Mouse (Mus musculus) adrenal gland, postnatal 36 days (tissue): ENCODE measurements at regions not wholly inside any gene's neighbourhood (a gene's known extent, or its start where the extent isn't known, plus 50 kb on each side); places are given as distances from the start of the nearest gene placed in this dataset.

Experiments used
- DNase-seq, 2 experiments: peaks; one replicate each; pipeline ENCODE4 v3.0.0; 2021; ENCODE audit warnings: mixed read lengths in 1 of 2

DNA sequence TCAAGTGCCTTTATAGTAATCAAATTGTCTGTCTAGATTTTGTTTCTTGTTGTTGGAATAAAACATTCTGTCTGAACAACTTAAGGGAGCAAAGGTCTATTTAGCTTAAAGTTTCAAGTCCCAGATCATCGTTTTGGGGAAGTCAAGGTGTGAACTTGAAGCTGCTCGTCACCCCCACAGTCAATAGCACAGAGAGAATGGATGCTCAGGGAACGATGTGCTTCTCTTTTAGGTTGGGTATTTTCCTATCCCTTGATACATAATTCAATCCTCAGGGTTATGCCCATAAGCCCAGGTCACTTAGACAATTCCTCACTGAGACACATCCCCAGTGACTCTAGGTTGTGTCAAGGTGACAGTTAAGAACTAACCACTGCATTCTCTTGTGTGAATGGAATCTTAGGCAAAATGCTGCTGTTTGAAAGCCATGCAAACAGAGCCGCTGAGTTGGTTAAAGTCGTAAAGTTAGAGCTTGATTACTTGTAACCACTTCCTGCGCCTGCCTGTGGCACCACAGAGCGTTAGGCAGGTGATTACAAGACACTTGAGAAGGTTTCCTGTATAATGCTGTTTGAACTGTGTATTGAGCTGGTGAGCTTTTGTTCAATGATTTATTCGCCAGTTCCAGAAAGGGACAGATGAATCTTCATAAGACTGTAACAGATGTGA lies 170.2 kb downstream of the Btg1 start:
- no peak for DNase-seq

DNA sequence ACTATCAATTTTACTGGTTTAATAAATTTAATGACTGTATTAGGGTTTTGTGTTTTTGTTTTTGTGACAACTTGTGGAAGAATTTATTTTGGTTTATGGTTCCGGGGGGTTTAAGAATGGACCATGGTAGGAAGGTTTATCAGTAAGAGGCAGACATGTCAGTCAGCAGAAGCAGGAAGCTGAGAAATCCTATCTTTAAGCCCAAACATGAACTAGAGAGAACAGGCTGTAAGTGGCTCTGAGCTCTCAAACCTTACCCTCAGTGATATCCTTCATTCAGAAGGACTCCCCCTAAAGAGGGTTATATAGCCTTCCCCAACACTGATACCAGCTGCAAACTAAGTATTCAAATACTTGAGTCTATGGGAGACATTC lies 170.8 kb downstream of the Btg1 start:
- DNase-seq, result no peak

DNA sequence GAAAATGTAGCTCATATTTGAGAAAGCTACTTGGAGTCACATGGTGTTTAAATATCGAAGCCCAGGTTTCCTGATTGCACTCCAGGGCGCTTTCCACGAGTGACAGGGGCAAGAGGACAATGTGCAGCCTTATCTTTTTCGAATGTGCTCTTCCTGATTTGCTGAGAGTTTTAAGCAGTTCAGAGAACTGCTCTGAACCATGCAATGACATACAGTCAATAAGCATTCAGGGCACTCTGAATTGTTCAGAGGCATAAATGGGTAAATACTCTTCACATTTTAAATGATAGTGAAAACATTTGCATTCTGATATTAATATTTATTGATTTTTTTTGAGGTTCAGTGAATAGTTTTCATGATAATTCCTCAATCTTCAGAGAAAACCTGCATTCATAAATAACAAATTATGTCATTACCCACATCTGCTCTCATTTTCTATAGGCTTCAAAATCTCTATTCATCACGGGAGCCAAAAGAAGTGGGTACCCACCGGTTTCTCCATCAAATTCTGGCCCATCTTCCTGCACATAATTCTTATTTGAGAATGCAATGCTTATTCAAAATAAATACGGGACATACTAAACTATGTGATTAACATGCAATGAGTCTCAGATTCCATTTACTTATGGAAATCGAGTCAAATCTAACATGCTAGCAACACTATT lies 171.7 kb downstream of the Btg1 start:
- no peak for DNase-seq

DNA sequence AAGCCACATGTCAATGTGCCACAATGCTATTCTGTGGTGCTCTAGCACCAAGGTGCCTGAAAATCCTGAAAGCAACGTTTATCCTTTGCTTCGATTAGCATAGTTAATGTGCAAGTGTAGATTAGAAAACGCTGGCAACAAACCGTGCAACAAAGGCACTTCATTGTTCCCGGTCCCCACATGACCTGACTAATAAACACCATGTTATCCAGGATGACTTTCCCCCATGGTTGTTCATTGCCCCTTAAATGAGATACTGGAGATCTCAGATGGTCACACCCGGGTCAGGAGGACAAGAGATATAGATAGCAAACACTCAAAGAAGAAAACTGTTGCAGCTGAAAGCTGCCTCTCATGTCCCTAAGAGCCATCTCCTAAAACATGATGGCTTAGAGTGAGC lies 180.3 kb downstream of the Btg1 start:
- no peak for DNase-seq

DNA sequence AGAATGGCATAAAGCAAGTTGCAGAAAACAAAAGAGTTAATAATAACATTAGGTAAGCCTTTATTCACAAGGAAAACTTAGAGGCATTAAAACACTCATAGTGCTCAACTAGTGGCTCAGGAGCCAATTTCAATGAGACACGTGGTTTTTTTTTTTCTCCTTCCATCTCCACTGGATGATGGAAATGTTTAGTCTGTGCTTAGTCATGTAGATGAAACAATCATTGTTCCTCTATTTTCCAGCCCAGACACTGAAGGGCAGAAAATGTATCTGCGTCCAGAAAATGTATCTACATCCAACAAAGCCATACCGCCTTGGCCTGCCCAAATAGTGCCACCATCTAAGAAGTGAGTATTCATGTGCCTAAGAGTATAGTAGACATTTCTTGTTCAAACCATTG lies 184.0 kb downstream of the Btg1 start:
- DNase-seq, result no peak

DNA sequence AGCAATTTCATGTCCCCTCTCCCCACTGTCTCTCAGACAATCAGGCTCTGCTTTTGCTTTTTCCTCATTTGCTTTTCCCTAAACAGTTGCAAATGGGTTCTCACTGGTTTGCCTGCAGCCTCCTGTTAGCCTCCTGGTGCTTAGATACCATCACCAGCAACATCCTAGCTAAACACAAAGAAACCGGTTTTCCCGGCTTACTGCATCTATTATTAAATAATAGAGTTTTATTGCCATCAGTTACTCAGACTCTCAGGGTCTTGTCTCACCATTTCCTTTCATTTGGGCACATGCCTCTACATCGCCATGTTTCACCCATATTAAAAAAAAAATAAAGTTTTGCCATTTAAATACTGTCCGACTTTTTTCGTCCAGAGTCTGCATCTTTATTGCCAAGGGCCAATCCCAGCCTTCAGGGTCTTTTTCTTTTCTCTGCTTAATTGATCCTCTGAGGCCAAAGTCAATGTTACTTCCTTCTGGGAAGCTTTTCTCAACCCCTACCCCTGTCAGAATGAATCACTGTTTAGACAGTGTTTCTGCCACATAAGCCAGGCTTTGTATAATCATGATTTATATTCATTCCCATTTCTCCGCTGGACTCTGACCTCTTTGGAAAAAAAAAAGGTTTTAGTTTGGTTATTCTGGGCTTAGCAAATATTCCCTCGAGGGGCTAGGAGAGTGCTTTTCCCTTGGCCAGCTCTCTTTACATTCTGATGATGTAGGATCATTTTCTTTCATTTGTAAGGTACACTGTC lies 187.4 kb downstream of the Btg1 start:
- DNase-seq, result no peak

DNA sequence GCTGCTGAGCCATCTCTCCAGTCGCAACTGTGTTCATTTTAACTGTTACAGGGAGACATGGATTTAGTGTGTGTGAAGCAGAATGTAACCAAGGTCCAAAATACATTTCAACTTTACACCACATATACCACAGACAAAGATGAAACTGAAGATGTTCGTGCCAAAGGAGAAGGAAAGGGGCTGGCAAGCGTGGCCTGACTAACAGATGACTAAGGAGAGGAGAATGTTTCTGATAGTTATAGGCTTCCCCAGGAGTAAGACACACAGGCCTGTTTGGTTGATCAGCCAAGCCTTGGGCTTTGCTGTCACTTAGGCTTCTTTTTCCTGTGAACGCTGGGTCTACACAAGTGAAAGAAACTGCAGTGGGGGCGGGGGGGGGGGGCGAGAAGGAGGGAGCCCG lies 189.8 kb downstream of the Btg1 start:
- DNase-seq, result no peak

DNA sequence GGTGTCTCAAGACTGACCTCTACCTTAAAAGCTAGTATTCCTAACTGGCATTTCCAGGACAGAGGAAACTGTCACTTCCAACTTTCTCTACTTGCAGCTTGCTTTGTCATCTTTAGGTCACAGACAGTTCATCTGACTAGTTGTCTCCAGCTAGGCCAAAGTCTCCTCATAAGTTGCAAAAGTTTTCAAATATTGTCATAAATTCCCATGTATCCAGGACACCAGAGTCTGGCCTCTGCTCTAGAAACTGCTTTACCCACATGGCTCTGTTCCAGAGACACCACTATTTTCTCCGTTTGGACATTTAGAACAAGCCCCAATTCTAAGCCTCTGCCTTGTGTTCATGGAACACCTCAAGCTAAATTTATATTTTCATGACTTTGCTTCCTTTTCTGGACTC lies 205.0 kb downstream of the Btg1 start:
- DNase-seq, result peak in 1 of 2 experiments; percentile 24

DNA sequence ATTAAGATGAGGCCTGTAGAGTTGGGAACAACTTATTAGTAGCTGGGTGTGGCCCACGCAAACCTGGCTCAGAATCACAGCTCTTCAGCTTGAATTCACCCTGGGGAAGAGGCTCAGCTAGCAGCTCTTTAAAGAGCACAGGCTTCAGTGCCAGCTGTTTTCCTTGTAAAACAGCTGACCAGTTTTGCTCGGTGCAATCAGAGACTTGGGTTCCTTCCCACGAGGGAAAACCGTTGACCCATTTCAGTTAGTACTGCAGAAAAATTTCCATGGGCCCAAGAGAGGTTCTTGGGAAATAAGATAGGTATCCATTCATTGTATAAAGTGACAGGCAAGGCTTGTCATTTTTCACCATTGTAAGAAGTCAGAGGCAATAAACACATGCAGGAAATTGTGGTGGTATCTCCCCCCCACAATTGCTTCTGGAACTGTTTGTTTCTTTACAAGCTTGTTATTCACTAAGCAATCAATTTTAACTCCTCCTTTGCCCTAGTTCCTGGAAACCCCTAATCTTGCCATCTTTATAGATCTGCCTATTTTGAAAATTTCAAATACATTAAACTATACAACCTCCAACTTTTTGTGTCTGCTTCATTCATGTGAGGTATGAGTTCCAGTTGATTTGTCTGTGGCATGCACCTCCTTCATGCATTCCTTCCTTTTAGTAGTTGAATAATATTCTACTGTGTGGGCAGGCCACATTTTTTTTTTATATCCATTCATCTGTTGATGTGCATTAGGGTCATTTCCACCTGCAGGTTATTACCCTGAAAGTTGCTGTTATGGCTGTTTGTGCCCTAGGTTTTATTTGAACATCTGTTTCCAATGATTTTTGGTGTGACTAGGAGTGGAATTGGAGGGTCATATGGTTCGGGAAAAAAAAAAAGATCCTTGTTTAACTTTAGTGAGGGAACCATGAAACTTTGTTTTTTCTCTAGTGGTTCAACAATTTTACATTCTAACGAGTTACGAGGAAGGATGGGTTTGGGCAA lies 205.8 kb downstream of the Btg1 start:
- DNase-seq, result peak in 1 of 2 experiments; percentile 41

DNA sequence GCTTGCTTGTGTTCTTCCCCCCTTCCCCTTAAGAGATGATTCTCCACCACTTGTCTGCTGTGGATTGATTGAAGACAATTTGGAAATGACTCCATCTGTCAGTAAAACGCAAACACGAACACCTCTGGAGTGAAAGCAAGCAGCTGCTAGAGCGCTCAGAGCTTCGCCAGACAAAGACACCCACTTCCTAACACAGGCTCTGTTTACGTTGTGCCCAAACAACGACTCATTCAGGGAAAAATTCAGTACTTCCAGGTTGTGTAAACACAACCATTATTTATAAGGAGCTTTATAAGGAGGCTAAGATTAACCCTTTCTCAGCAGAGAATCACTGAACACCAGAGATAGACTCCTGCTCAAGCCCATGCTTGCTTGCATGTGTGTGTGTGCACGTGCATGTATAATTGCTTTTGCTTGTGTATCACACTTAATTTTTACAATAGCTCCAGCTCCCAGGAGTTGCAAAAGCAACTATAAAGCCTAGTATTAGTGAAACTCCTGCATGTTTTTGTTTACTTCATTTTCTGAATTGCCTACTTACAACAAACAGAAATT lies 209.5 kb downstream of the Btg1 start:
- no peak for DNase-seq

DNA sequence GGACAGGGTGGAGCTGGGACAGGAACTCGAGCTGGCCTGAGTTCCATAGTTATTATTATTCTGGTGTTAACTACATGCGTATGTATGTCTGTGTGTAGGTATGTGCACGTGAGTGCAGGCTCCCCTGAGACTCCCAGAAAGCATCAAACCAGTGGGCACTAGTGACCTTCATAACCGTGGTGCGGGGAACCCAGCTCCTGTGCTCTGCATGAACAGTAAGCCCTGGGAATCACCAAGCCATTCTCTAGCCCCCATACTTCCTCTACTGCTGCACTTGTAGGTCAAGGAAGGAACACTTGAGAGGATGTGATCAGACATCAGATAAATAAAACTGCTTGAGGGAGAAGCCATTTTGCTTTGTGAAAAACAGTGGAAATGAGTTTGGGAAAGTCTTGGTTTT lies 211.2 kb downstream of the Btg1 start:
- no peak for DNase-seq

DNA sequence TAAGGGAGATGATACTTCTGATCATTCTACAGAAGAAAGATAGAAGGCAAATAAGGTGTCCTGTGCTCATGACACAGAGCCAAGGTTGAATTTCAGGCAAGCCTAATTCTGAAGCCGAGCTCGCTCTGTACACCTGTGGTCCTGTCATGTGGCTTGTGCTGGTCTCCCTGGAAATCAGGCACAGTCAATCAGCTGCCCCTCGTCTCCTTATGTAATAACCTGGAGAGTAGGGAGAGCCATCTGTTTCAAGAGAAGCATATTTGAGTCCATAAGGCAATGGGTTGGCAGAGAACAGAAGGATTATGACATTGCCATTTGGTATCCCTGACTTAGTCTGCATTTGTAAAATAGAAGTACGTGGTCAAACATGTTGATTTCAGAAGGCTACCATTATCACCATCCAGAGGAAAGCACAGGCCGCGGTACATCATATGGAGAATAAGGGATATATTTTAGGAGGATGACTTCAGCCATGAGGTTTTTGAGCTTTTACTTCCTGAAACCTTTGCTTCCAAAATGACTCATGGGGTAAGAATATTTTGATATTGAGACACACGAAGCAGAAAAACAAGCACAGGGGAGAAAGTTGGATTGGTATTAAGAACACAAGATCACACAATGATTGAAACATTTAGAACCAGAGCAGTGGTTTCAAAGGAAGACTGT lies 211.9 kb downstream of the Btg1 start:
- no peak for DNase-seq

DNA sequence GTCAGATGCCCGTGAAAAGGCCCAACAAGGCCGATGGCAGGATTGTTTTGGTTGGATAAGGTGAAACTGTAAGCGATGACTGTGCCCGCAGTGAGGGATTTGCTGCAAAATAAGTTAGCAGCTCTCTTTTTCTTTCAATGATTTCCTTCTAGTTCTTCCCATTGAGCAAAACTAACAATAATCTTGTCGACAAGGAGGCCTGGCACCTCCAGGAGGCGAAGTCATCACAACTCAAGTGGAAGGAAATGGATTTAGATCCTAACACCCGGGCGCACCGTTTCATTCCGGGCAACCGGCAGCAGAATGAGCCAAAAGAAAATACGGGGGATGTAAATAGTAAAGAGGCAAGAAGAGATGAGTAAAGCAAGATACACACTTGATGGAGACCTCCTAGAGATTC lies 214.3 kb downstream of the Btg1 start:
- DNase-seq, result no peak

DNA sequence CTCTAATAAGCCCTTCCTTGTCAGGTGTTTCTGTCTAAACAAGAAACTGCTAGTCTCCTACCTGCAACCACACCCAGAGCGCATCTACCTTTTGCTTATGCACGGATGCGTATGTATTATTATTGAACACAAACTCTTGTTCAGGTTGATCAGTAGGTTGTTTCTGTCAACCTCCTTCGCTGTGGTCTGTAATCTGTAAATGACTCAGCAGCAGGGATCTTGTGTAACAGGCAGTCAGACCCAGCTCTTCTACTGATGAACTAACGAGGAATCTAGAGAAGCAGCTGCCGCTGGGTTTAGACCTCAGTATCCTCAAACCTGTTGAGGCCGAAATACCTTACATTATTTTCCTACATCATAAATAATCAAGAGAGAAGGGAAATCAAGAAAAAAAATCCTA lies 220.4 kb downstream of the Btg1 start:
- no peak for DNase-seq

DNA sequence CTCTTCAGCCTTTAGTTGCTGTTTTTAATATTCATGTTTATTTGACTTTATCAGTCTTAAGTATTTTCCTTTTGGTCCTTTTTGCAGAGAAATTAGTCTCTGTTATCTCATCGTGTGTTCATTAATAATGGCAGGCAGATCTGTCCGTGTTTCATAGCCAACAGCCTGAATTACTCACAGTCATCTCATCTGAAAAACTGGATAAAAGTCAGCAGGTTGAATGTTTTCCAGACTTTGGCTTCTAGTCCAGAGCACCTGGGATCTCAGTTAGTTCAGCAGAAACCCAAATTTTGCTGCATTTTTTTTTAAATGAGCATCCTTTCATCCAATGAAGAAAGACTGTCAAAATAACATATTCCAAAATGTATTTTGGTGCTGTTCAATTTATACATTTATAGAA lies 224.3 kb downstream of the Btg1 start:
- no peak for DNase-seq

DNA sequence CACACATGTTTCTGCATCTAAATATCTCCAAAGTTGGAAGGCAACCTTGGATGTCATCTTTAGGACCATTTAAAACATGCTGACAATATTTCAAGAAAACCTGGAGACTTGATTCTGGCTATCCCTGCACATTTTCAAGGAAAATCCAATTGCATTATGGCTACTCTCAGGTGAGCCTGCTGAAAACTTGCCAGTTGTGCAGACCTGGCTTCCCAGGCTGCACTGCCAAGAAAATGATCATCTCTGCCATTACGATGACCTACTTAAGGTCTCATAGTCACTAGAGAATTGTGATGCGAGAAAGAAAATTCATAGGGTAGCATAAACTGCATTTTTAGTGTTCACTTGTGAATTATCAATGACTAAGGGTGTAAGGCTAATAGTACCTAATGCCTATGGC lies 225.2 kb downstream of the Btg1 start:
- DNase-seq, result no peak

DNA sequence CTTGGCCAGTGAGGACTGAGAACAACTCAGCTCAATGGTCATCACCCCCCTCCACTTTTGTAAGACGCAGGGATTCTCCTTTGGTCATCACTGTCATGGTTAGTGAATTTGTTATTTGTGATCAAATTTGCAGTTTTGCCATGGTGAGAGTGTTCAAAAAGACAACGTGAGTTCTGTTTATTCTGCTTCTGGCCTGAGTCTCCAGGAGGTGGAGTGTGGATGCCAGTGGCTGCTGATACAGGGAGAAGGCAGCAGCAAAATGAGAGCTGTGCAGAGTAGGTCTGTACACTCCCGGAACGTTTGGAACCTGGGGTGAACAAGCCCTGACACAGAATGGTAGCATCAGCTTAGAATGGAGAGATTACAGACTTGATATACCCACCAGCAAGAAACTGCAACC lies 229.1 kb downstream of the Btg1 start:
- DNase-seq, result no peak

DNA sequence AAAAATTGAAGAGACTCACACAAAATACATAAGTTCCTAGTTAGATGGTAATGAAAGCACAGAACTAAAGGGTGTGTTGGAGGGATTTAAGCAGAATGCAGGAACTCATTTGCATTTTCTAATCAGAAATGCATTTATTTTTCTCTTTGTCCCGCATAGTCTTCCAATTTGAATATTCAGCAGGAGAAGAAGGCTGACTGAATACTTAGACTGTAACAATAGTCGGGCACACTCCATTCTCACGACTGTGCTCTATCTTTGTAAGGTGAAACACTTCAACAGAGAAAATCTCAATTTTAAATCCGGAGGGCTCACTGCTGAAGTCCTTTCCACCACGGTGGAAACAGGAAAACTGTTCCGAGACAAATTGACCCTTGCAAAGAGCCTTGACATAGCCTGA lies 230.2 kb downstream of the Btg1 start:
- DNase-seq, result no peak

DNA sequence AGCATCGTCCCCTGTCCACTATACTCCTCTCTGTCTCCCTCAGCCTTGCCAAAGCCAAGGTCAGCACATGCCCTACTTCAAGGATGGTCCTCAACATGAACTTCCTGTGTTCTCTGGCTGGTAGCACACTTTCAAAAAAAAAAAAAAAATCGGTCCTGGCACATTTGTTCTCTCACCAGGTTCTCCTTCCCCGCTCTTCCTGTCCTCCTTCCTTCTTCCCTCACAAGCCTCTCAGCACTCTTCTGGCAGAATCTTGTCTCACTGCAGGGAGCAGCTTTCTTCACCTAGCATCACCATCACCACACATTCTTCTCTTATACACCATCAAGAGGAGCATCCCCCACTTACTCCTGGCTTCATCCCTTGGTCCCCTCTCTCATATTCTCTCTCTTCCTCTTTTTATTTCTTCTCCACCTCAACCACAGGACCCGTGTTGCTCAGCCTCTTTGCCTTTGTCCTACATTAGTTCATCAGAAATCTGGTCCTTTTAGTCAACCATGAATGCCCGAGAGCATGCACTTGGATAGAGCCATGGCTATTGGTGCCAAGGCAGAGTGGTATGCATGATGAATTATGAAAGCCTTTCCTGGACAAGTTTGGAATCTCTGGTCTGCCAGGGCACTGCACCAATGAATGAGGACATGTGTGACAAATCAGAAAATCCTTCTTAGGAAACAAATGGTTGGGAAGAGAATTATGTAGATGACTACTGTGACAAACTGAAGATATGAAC lies 230.8 kb downstream of the Btg1 start:
- peak in 1 of 2 experiments; percentile 43 for DNase-seq

DNA sequence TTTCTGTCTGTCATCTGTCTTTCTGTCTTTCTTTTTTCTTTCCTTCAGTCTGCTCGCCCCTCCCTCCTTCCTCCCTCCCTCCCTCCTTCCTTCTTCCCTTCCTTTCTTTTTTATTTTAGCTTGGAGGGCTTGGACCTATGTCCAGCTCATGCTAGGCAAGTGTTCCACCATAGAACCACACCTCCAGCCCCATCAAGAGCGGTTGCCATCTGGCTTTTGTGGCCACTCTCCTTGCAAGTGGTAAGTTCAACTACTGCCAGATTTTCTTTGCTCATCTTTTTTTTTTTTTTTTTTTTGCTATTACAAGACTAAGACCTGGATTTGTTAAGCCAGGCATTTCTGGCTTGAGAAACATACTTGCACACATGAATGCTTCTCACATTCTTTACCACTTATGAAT lies 231.7 kb downstream of the Btg1 start:
- no peak for DNase-seq

DNA sequence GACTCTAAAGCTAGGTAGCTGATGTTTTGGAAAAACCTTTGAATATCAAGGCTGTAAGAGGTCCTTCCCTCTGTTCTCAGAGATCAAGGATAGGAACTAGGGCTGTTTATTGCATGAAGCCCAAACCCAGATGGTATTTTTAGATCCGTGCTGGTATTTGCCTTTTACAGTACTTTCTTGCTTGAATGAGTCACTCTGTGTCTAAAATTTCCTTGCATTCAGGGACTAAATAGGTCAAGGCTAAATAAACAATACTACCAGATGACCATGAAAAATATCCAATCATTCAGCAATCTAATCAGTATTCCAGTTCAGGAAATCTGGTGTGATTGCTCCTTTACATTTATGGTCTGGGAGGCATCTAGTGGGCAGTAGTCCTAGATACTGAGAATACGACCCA lies 243.6 kb downstream of the Btg1 start:
- no peak for DNase-seq
